Mouse (Mus musculus): ENCODE measurements at regions not wholly inside any gene's neighbourhood (a gene's known extent, or its start where the extent isn't known, plus 50 kb on each side); places are given as distances from the start of the nearest gene placed in this dataset.

DNA sequence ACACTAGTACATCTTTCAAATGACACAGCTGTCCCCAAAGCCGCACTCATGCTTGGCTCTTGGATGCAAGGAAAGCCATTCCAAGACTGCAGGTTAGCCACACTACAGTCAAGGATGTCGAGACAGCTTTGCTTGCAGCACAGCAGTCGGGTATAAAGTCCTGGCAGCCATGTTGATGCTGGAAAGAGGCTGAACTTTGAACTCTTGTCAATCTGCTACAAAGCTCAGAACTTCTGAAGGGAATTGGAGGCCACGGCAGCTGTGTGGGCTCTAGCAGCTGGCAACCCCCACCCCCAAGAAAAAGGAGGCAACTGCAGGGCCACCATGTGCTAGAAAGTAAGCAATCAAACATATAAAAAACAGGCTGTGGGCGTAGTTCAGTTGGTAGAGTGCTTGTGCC lies 90.0 kb upstream of the Zcchc2 start:
- in situ Hi-C loops (cut with MboI, MseI): loop anchor here in 1 of 2 experiments (5.0 kb wide), 1 partner anchor 492 kb away; no protein-coding TSS in a partner anchor

DNA sequence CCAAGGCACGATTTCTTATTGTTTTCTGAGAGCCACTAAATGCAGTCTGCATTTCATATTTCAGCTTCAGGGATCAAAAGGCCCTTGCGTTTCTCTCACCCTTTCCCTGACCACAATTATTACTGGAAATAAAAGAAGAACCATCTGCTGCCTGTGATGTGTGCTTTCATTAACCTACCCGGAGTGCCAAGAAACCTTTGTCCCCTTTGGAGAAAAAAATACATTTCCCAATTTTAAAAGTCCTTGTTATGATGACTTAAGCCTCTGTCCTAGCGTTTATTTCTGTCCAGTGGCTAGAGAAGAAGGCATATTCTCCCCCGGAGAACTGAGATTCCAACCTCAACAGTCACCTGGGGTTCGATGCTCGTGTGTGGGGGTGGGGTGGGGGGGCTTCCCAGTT lies 89.3 kb upstream of the Zcchc2 start:
- in situ Hi-C loops (cut with MboI, MseI): loop anchor here in 1 of 2 experiments (5.0 kb wide), 1 partner anchor 491 kb away; no protein-coding TSS in a partner anchor

DNA sequence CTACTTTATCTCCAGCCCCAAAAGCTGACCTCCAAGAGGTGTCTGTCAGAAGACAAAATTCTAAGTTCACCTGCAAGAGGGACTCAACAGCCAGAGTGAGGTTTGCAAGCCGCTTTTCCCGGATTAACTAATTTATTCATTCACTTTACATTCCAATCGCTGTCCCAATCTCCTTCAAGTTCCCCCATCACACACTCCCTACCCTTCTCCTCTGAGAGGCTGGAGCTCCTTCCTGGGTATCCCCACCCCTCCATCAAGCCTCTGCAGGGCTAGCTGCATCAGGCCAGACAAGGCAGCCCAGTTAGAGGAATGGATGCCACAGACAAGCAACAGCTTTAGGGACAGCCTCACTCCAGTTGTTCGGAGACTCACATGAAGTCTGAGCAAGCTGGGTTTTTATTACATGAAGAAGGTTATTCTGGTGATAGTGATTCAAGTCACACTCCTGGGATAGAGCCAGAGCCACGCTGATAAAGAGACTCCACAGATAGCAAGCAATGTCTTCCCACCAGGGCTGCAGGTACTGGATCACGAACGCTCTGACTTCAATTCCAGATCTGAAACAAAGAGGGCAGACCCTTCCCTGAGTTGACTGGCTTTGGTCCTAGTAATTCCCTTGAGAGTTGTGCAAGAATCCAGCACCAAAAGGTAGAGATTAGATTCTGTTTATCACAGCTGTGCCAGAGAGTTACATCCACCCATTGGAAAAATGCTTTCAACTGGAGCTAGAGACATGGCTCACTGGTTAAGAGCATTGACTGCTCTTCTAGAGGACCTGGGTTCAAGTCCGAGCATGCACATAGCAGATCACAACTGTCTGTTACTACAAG lies 86.7 kb upstream of the Zcchc2 start:
- in situ Hi-C loops (cut with MboI, MseI): loop anchor here in 1 of 2 experiments (5.0 kb wide), 1 partner anchor 489 kb away; no protein-coding TSS in a partner anchor

DNA sequence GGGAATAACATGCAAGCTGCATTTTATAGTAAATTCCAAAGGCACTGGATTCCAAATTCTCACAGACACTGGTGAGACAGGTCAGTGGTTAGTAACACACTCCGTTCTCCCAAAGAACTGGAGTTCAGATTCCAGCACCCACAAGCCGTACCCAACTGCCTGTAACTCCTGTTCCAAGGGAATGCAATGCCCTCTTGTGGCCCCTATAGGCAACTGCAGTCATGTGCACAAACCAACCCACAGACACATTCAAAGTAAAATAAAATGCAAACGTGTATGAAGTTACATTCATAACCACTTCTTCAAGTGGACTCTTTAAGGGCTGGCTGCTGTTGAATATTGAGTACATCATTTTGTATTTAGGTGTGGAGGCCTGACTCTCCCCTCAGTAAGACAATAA lies 85.5 kb upstream of the Zcchc2 start:
- in situ Hi-C loops (cut with MboI, MseI): loop anchor here in 1 of 2 experiments (5.0 kb wide), 1 partner anchor 488 kb away; no protein-coding TSS in a partner anchor

DNA sequence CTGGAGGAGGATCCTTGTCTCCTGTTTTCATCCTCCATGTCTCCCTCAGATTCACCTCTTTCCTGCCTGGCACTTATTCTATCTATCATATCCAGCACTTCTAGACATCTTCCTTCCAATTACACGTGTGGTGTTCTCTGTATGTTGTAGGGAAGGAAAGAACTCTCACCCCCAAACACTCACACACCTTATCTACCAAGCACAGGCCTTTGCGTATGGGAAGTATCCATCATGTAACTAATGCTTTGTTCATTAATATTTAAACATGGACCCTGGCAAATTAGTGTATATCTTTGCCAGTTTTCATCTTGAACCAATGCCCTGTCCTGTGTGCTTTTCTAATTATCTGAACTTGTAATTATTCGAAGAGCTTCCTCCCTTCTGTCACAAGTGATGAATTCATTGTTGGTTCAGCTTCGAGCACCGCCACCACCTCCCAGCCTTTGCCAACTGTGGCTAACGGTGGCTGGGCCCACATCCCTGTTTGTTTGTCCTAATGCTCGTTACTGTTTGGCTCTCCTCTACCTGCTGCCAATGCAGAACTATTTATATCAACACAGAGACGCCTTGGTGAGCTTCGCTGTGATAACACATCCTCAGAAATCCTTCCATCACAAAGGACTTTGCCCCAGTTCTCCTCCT lies 84.3 kb upstream of the Zcchc2 start:
- in situ Hi-C loops (cut with MboI, MseI): no loop called here

DNA sequence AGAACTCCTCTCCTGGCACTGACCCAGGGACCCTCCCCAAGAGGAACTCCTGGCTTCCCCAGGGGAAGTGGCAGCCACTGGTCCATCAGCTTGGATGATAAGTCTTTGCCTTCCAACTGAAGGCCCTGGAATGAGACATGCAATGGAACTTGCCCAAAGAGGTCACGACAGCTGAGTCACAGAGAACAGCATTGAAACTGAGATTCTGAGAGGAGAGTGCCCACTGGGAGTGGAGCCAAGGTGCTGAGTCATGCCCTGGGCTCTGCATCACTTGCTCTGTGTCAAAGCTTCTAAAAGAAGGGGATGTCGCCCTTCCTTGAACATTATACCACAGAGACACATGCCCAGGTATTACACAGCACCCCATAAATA lies 83.8 kb upstream of the Zcchc2 start:
- in situ Hi-C loops (cut with MboI, MseI): no loop called here

DNA sequence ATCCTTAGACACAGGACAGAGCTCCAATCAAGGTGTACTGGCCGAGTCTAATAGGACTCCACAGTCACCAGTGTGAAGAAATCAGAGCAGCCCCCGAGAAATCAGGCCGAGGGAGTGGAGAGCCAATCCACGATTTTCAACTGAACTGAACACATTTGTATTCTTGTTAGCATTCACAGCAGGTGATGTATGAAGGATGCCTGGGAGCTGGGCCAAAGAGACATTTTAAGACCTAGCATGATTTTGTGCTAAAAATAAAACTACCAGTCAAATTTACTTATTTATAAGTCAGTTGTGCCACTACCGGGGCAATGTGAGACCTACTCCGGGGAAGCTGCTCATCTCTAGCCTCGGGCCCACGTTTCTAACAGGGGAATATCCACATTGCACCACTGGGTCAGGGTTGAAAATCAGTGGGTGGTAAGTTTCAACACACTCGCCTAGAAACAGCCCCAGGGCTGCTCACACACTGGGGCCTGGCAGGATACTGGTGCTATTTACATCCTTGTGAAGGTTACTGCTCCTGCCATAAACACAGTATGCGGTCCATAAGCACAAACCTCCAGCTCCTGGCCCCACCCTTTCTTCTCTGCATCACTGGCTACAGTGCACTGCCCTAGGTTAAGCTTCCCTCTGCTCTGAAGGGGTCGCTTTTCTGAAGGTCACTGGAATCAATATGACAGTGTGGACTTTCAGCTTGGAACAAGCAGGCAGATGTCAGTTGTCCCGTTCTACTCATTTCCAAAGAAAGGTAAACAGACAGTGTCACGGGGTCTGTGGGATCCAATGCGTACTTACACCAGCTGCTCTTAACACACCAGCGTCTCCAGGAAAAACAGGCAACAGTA lies 82.0 kb upstream of the Zcchc2 start:
- in situ Hi-C loops (cut with MboI, MseI): no loop called here

DNA sequence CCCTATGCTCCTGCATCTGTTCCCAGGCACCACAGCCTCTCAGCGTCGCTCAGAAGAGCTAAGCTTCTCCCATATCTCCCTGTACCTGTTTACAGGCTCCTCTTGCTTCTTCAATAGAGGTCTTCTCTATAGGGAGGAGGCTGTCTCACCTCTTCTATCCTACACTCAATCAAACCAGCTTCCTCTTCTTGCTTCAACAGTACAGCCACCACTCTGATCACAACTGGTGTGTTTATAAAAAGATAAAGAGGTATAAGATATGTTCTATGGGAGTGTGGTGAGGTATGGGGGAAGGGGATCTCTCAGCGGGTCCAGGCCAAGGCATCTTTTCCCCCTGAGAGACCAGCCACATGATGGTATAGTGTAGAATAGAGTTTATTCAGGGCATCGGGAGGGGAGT lies 81.1 kb upstream of the Zcchc2 start:
- in situ Hi-C loops (cut with MboI, MseI): no loop called here

DNA sequence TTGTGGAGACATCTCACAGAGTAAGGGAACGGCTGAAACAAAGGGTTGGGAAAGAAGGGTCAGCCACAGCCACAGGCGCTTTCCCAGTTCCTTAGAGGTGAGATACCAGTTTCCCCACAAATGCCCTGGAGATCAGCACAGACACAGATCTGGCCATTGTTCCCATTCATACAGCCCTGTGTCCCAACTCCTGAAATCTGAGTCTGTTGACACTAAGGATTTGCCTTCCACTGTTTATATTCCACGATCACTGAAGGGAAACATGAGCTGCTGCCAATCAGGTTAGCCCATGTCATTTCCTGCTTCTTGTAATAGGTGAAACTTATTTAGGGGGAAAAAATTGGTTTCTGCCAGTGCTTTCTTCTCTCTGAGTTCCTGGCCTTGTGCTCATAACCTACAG lies 78.5 kb upstream of the Zcchc2 start:
- in situ Hi-C loops (cut with MboI, MseI): no loop called here

DNA sequence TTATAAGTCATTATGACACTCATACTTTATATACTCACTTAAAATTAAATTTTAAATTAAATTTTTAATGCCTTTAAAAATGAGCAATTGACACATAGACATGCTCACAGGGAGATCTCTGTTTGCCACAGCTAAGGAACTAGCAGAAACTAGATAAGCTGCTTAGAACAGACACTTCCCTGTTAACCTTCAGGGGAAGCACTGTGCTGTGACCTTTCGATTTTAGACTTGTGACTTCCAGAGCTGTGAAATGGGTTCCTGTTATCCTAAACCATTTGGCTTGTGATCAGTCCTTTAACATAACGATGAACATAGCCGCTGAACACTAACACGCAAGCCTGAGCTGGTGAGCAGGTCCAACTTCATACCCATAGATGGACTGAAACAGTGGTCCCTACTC lies 68.4 kb upstream of the Zcchc2 start:
- in situ Hi-C loops (cut with MboI, MseI): no loop called here

DNA sequence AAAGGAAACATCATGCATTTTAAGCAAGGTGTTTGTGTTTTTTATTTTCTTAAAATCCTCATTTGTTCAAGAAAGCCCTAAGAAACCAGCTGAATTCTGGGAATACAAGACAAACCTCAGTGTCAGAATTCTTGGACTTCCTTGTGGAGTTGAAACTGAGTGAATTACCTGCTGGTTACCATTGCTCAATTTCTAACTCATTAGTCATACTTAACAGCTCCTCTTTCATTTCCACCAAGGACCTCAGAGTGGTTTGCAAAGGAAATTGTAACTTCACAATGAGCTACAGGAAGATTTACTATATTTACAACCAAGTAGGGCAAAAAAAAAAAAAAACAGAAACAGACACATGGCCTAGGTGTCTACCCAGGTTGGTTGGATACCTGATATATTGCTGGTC lies 67.6 kb upstream of the Zcchc2 start:
- in situ Hi-C loops (cut with MboI, MseI): no loop called here

DNA sequence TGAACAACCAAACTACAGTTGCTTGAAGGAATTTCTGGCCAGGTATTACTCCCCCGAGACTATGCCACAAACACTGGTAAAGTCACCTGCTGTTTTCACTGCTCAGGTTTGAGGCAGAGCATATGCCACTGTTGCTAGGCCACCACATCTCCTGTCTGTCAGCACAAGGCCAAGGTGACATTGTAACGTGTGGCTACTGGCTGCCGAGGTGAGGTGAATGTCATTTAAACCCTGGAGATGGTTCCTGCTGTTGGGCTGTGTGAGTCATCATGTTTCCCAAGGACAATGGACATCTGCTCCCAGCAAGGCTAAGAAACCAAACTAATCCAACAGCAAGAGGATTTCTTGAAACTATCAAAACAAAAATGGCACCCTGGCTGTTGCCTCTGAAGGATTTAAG lies 67.2 kb upstream of the Zcchc2 start:
- in situ Hi-C loops (cut with MboI, MseI): no loop called here

DNA sequence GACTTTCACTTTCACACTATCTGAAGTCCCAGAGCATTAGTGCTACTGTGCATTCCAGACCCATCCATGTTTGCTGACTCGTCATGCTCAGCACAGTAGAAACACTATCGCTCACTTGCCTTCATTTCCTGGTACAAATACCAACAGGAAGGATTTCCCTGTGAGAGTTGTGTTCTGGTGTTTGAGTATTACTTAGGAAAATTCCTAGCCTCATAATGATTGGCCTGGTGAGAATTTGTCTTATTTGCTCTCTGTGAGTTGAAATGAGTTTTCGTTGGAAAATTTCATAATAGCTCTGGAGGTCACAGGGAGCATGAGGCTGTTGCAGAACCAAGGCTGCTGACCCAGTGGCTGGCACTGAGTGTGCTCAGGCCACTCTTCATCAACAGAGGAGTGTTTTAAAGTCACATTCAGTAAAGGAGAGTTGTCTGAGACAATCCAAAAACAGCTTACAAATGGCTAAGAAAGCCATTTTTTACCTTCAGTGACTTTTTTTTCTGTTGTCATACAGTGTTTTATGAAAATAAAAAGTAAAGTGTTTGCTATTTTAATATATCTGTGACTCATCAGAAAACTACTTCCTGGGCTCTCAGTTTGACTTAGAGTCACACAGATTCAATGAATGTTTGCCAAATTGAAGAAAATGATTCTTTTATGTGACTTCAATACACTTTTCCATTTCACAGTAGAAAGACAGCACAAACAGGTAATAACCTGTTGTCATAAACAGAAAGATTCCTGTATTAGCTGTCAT lies 64.4 kb upstream of the Zcchc2 start:
- in situ Hi-C loops (cut with MboI, MseI): loop anchor here in 1 of 2 experiments (25.0 kb wide), 1 partner anchor 1562 kb away; no protein-coding TSS in a partner anchor

DNA sequence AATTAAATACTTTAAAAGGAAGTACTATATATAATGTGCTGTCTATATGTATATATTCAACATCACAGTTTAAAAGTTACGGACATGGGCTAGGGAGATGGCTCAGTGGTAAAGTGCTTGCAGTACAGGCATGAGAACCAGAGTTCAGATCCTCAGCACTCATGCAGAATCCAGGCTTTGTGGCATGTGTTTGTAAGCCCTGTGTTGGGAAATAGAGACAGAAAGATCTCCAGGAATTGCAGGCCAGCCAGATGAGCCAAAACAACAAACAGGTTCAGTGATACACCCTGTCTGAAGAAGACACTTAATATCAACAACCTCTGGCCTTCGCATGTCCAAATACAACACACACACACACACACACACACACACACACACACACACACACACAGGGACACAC lies 63.3 kb upstream of the Zcchc2 start:
- in situ Hi-C loops (cut with MboI, MseI): loop anchor here in 1 of 2 experiments (25.0 kb wide), 1 partner anchor 1560 kb away; no protein-coding TSS in a partner anchor

DNA sequence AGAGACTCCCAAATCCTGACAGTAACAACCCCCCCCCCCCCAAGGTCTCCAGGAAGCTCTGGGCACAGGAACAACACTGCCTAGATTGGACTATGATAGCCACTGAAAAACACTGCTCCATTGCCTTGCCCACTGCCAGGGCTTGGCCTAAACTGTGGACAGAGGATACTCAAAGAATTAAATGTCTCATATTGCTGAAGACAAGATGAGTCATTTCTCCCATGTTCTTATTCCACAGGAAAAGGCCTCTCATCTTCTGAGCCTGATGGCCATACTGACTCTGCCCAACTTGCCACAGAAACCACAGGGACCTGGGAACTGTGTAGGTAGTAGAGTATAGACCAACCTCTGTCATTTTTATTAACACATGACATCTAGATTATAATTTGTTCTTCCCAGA lies 59.4 kb upstream of the Zcchc2 start:
- in situ Hi-C loops (cut with MboI, MseI): loop anchor here in 1 of 2 experiments (25.0 kb wide), 1 partner anchor 1556 kb away; no protein-coding TSS in a partner anchor

DNA sequence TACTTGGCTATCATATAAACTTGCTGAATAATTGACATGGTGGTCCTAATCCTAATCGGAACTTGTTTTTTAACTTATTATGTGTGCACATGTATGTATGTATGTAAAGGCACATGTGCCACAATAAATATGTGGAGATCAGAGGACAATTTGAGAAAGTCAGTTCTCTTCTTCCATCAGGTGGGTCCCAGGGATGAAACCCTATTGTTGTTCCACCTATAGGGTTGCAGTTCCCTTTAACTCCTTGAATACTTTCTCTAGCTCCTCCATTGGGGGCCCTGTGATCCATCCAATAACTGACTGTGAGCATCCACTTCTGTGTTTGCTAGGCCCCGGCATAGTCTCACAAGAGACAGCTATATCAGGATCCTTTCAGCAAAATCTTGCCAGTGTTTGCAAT lies 56.0 kb upstream of the Zcchc2 start:
- in situ Hi-C loops (cut with MboI, MseI): loop anchor here in 1 of 2 experiments (25.0 kb wide), 1 partner anchor 1553 kb away; no protein-coding TSS in a partner anchor
